Mouse (Mus musculus) heart, embryonic 11.5 days (tissue): ENCODE results near the gene Gsk3b. TPM values are rescaled to one million over a fixed set of nuclear protein-coding genes. Genes with fewer than 3 reads are reported as not detected.
"Not testable (repeated sequence)": the region's sequence is repeated elsewhere in the genome, so short reads cannot be mapped to it uniquely, and the experiment has no call there.

ENCODE experiments used
- ATAC-seq: fragments of 200-750 bp; cut with Nextera tagmentation; replicated peaks from 2 replicates; pipeline ENCODE4 v1.8.0; 2017; ENCODE audit warnings: moderate library complexity; ENCODE audit not compliant: insufficient number of reproducible peaks, low FRiP score, low TSS enrichment
- H3K27ac ChIP-seq: fragments of 300-500 bp; sonication (generic); 2 replicates; pipeline ENCODE4 v1.5.1; 2014; ENCODE audit warnings: mild to moderate bottlenecking, low read depth, low read length
- H3K27me3 ChIP-seq: fragments of 300-500 bp; sonication (generic); 2 replicates; pipeline ENCODE4 v1.6.1; 2014; ENCODE audit warnings: mild to moderate bottlenecking, low read length, mixed read lengths; ENCODE audit not compliant: control insufficient read depth, insufficient read depth
- H3K36me3 ChIP-seq: fragments of 300-500 bp; sonication (generic); 2 replicates; pipeline ENCODE4 v1.6.1; 2014; ENCODE audit warnings: mild to moderate bottlenecking, low read length, moderate library complexity, mixed read lengths; ENCODE audit not compliant: control insufficient read depth, insufficient read depth
- H3K4me1 ChIP-seq: fragments of 300-500 bp; sonication (generic); 2 replicates; pipeline ENCODE4 v1.6.1; 2014; ENCODE audit warnings: low read length; ENCODE audit not compliant: control insufficient read depth, insufficient read depth
- H3K4me2 ChIP-seq: fragments of 300-500 bp; sonication (generic); 2 replicates; pipeline ENCODE4 v1.6.1; 2014; ENCODE audit warnings: mild to moderate bottlenecking, moderate library complexity
- H3K4me3 ChIP-seq: fragments of 300-500 bp; sonication (generic); 2 replicates; pipeline ENCODE4 v1.5.1; 2014; ENCODE audit warnings: low read depth, low read length
- H3K9ac ChIP-seq: fragments of 300-500 bp; sonication (generic); 2 replicates; pipeline ENCODE4 v1.6.1; 2014; ENCODE audit warnings: mild to moderate bottlenecking, low read depth, low read length, moderate library complexity
- H3K9me3 ChIP-seq: fragments of 300-500 bp; sonication (generic); replicated peaks from 2 replicates; pipeline ENCODE4 v1.6.1; 2016; ENCODE audit warnings: low read length; ENCODE audit not compliant: control insufficient read depth
- WGBS: fragments of 180-500 bp; shearing (Covaris S2); extraction: QIAGEN DNeasy Blood & Tissue Kit; methylation state at CpG from one replicate; pipeline ENCODE4 v1.1.7; 2014; ENCODE audit not compliant: insufficient replicate concordance; 5-methylcytosine and 5-hydroxymethylcytosine counted together
- polyA plus RNA-seq: library from polyadenylated mRNA; unstranded; fragments of >200 nt; fragmentation: Nextera tagmentation; extraction: Ambion mirVana; gene quantifications from 2 replicates; pipeline ENCODE4 v1.2.1, GENCODE M21; 2014

Gene Gsk3b
- polyA plus RNA-seq, 1 experiment from 2014 or later, result 57.5 TPM

DNA sequence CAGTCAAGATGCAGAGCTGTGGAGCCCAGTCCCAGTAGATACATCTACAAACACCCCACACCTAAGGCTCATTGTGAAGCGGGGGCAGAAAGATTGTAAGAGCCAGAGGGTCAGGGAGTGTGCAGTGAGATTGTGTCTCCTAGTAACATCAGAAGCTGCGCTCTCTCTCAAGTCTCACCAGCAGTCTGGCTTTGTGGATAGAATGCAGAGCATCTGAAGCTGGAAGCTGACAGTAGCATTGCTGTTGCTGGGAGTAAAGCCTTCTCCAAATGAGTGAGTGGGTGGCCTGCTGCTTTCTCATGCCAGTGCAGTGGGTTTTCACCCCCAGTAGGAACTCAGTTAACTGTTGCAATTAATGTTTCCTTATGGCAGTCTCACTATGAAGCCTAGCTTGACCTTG lies 25.3 kb downstream of the Gsk3b start:
- WGBS, result 37% methylated on average over 2 of the region's 2 CpGs
- Histone ChIP-seq H3K4me3 (no peak overlapping the region), H3K36me3 (peaks cover 3% of the 10 kb centered on the region), H3K4me2 (peak overlapping the region; percentile 22; the same call in 1 of the 2 replicates), H3K27me3 (no peaks in the 10 kb centered on the region), H3K9ac (no peak overlapping the region), H3K4me1 (peaks cover 20% of the 10 kb centered on the region), H3K27ac (peak overlapping the region; percentile 54), H3K9me3 (no peaks in the 10 kb centered on the region)
- ATAC-seq, result no peak

DNA sequence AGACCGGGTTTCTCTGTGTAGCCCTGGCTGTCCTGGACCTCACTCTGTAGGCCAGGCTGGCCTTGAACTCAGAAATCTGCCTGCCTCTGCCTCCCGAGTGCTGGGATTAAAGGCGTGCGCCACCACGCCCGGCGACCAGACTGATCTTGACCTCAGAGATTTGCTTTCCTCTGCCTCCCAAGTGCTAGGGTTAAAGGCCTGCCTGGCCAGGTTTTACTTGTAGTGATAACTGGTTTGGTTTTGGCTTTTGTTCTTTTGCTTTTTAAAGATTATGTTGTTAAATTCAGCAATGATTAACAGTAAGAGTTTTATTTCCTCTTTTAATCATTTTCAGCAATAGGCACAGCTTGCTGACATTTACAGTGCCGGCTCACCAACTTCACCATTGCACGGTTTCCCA lies 29.1 kb downstream of the Gsk3b start:
- H3K27me3 ChIP-seq, H3K4me3 ChIP-seq, H3K36me3 ChIP-seq, H3K9me3 ChIP-seq, ATAC-seq, H3K27ac ChIP-seq, H3K9ac ChIP-seq, H3K4me2 ChIP-seq: not testable (repeated sequence)
- H3K4me1 ChIP-seq, result peaks cover 15% of the 10 kb centered on the region
- WGBS, result 90% methylated on average over 9 of the region's 9 CpGs

DNA sequence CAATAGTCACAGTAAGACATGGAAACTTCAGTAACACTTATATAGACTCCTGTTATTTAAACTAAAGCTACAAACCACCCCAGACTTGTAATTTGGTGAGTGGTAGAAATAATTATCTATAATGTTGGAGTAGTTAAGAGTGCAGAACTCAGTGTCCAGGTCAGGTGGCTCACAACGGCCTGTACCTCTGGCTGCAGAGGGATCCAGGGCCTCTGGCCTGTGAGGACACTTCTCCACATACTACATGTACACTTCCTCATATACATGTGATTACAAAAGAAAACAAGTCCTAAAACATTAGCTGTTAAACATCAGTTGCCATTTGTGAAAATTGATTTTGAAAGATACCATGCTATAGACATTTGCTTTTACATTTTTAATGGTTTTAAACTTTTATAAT lies 29.9 kb downstream of the Gsk3b start:
- no peak overlapping the region for H3K4me3 ChIP-seq
- no peak overlapping the region for H3K9ac ChIP-seq
- ATAC-seq, result no peak
- H3K9me3 ChIP-seq, result no peaks in the 10 kb centered on the region
- no peak overlapping the region for H3K4me2 ChIP-seq
- WGBS, result 76% methylated on average over 1 of the region's 1 CpGs
- H3K27ac ChIP-seq, result no peak overlapping the region
- peaks cover 2% of the 10 kb centered on the region for H3K36me3 ChIP-seq
- peaks cover 12% of the 10 kb centered on the region for H3K4me1 ChIP-seq
- no peaks in the 10 kb centered on the region for H3K27me3 ChIP-seq

DNA sequence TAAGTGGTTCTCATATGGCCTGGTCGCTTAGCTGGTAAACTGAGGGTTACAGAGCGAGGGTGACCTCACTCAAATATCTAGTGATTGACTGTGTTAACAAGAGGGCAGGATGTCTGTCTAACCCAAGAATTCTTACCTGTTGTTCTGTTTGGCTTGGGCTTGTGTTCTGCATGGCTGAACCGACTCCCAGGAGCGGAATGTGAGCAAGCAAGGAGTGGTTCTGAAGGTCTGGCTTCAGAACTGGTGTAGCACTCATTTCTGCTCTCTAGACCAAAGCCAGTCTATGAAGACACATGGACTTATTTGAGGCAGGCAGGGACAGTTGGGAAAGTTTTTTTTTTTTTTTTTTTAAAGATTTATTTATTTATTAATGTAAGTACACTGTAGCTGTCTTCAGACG lies 30.5 kb downstream of the Gsk3b start:
- H3K9ac ChIP-seq, result no peak overlapping the region
- ATAC-seq, result no peak
- no peak overlapping the region for H3K4me3 ChIP-seq
- H3K9me3 ChIP-seq, result no peaks in the 10 kb centered on the region
- no peaks in the 10 kb centered on the region for H3K36me3 ChIP-seq
- no peaks in the 10 kb centered on the region for H3K27me3 ChIP-seq
- no peak overlapping the region for H3K4me2 ChIP-seq
- H3K4me1 ChIP-seq, result peaks cover 9% of the 10 kb centered on the region
- WGBS, result 93% methylated on average over 5 of the region's 5 CpGs
- H3K27ac ChIP-seq, result no peak overlapping the region

DNA sequence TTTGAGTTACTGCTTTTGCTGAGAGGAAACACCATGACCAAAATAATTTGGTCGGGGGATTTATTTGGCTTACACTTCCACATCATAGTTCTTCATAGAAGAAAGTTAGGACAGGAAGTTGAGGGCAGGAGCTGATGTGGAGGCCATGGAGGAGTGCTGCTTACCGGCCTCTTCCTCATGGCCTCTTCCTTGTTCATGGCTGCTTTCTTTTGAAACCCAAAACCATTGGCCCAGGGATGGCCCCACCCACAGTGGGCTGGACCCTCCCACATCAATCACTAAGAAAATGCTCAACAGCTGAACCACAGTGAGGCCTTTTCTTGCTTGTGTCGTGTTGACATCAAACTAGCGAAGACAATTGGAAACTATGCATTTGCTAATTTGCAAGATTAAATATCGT lies 40.4 kb downstream of the Gsk3b start:
- Histone ChIP-seq H3K27me3 (no peaks in the 10 kb centered on the region), H3K4me3 (no peak overlapping the region), H3K36me3 (no peaks in the 10 kb centered on the region), H3K9me3 (no peaks in the 10 kb centered on the region), H3K4me1 (peaks cover 31% of the 10 kb centered on the region), H3K4me2 (no peak overlapping the region), H3K27ac (no peak overlapping the region), H3K9ac (no peak overlapping the region)
- 82% methylated on average over 5 of the region's 5 CpGs for WGBS
- no peak for ATAC-seq

DNA sequence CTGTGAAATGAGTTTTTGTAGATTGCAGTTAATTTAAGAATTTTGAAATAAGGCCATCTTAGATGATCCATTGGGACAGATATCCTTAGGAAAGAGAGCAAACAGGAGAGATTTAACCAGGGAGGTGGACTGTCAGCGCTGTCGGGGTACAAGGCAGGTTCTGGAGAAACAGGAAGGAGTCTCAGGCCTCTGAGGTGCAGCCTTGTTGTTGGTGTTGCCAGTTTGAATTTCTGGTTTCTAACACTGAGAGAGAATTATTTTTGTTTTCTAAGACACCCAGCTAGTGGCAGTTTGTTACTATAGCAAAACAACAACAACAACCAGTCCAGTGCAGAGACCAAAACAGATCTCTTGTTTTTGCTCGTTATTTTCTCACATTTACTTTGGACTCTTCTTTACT lies 42.2 kb downstream of the Gsk3b start:
- H3K27ac ChIP-seq, result peak overlapping the region; percentile 78
- no peak for ATAC-seq
- H3K4me1 ChIP-seq, result peaks cover 43% of the 10 kb centered on the region
- H3K27me3 ChIP-seq, result no peaks in the 10 kb centered on the region
- no peak overlapping the region for H3K4me3 ChIP-seq
- H3K4me2 ChIP-seq, result peak overlapping the region; percentile 46
- H3K9ac ChIP-seq, result no peak overlapping the region
- H3K9me3 ChIP-seq, result no peaks in the 10 kb centered on the region
- WGBS, result 63% methylated on average over 3 of the region's 3 CpGs
- no peaks in the 10 kb centered on the region for H3K36me3 ChIP-seq

DNA sequence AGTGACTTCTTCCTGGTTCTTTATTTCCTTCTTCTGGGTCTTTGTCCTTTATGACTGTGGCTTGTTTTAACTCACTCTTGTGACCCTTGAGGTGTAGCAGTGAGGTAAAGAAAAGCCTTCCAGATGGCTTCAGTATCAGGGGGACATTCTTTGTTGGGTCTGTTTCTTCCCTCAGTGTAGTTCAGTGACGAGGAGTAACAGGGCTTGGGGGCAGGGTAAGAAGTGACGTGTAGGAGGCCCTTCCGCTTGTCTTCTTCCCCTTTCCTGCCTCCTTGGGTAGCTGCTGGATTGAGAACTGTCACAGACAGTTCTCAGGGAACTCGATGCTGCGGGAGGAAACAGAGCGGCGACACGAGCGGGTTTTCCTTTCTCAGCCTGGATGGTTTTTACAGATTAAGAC lies 43.0 kb downstream of the Gsk3b start:
- Histone ChIP-seq H3K4me3 (no peak overlapping the region), H3K27ac (peak overlapping the region; percentile 78), H3K4me1 (peaks cover 43% of the 10 kb centered on the region), H3K9me3 (no peaks in the 10 kb centered on the region), H3K36me3 (no peaks in the 10 kb centered on the region), H3K4me2 (peak overlapping the region; percentile 46), H3K27me3 (no peaks in the 10 kb centered on the region), H3K9ac (no peak overlapping the region)
- 13% methylated on average over 9 of the region's 9 CpGs for WGBS
- ATAC-seq, result no peak

DNA sequence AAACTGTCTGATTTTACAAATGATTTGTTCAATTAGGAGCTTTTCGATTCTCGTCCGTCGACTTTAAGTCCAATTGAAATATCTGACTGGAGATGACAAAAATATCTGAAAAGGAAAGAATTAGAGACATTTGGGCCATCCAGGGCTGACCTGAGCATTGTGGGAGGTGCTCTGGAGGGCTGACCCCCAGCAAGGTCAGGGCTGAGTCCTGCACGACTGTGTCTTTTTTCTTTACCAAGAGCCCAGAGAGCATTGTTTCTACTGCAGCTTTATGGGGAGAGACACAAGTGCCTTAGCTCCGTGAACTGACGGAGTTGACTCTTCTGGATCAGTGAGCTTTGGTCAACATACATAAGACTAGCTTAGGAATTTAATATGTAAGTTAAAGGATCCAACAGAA lies 43.4 kb downstream of the Gsk3b start:
- Histone ChIP-seq H3K4me1 (peaks cover 45% of the 10 kb centered on the region), H3K9ac (no peak overlapping the region)

DNA sequence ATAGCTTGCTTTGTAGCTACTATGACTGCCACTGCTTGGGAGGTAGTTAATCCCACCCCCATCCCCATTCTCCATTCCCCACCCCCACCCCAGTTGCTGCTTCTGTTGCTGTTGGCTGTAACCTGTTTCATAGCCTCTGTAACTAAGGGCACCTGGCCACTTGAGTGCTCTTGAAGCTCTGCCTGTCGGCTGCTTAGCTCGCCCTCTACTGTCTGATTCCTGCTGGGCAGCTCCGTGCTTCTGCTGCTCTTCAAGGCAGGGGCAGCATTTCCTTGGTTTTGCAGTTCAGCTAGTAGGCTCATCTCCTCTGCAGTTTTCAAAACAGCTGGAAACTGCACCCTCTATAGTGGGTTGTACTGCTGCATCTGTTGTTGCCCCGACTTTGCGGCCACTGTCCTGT lies 48.5 kb downstream of the Gsk3b start:
- H3K27me3 ChIP-seq, result no peaks in the 10 kb centered on the region
- H3K4me3 ChIP-seq, result no peak overlapping the region
- no peak overlapping the region for H3K4me2 ChIP-seq
- H3K4me1 ChIP-seq, result peaks cover 34% of the 10 kb centered on the region
- H3K9me3 ChIP-seq, result no peaks in the 10 kb centered on the region
- no peak for ATAC-seq
- no peaks in the 10 kb centered on the region for H3K36me3 ChIP-seq
- WGBS, result 35% methylated on average over 5 of the region's 5 CpGs
- no peak overlapping the region for H3K9ac ChIP-seq
- H3K27ac ChIP-seq, result no peak overlapping the region

More for the DNA sequence above, 43.4 kb downstream of the Gsk3b start:
- 61% methylated on average over 7 of the region's 7 CpGs for WGBS
- ATAC-seq, result no peak
- peak overlapping the region; percentile 46 for H3K4me2 ChIP-seq
- H3K27ac ChIP-seq, result 0 out of 2 replicates have a peak overlapping the region, but pooled peaks have one; percentile 78
- H3K4me3 ChIP-seq, result no peak overlapping the region
- H3K9me3 ChIP-seq, result no peaks in the 10 kb centered on the region
- no peaks in the 10 kb centered on the region for H3K36me3 ChIP-seq
- no peaks in the 10 kb centered on the region for H3K27me3 ChIP-seq
